Mouse (Mus musculus) stomach, embryonic 16.5 days (tissue): ENCODE measurements around the gene Ap3m1. TPM values are rescaled to one million over a fixed set of nuclear protein-coding genes. Genes with fewer than 3 reads are reported as not detected.

Experiments
- polyA plus RNA-seq: library from polyadenylated mRNA; unstranded; fragments of >200 nt; fragmentation: Nextera tagmentation; extraction: Ambion mirVana; gene quantifications from 2 replicates; pipeline ENCODE4 v1.2.1, GENCODE M21; 2015

The Ap3m1 gene
- polyA plus RNA-seq, 1 experiment from 2014 or later = 73.8 TPM

Other genes with a start within 250 kb of the Ap3m1 start
- gene Plau, start 215.8 kb downstream of the Ap3m1 start, polyA plus RNA-seq = 1.9 and 2.8 TPM in 2 replicates
- gene Vcl, start 123.1 kb downstream of the Ap3m1 start, polyA plus RNA-seq = 108 and 116 TPM in 2 replicates
- 138 and 151 TPM in 2 replicates for gene Adk, start 66 bp upstream of the Ap3m1 start, polyA plus RNA-seq